Mouse (Mus musculus): ENCODE data around the gene Mical2. TPM values are rescaled to one million over a fixed set of nuclear protein-coding genes. Genes with fewer than 3 reads are reported as not detected.

Mical2 gene
- polyA plus RNA-seq, 1 experiment: 76.3 TPM

GRCm38 (mm10) chr7:112226446-112227265 lies 1.0 kb downstream of the Mical2 start:
- peak overlapping the region; percentile 79 for H3K4me3 ChIP-seq (ENCODE audit: insufficient read depth, low read length)
- TF ChIP-seq CTCF (IDR thresholded peaks at IDR 0.05; ENCODE audit: borderline replicate concordance, insufficient read depth, low read length): no peak
- TF ChIP-seq POLR2A (IDR thresholded peaks at IDR 0.05; ENCODE audit: low read depth, low read length): peak; percentile 38
- peaks cover 5% of the 10 kb centered on the region for H3K4me1 ChIP-seq (ENCODE audit: control insufficient read depth, insufficient read depth, low read length)
- H3K27ac ChIP-seq (ENCODE audit: insufficient read depth, low read length): peak overlapping the region; percentile 60

- Histone ChIP-seq H3K4me1 (ENCODE audit: control insufficient read depth, insufficient read depth, low read length) (peaks cover 5% of the 10 kb centered on the region), H3K27ac (ENCODE audit: insufficient read depth, low read length) (peak overlapping the region; percentile 60), H3K4me3 (ENCODE audit: insufficient read depth, low read length) (peak overlapping the region; percentile 79)
- TF ChIP-seq POLR2A (IDR thresholded peaks at IDR 0.05; ENCODE audit: low read depth, low read length) (no peak; the same call in 1 of the 2 replicates), CTCF (IDR thresholded peaks at IDR 0.05; ENCODE audit: borderline replicate concordance, insufficient read depth, low read length) (no peak)
These were observed 1.6 kb downstream of the Mical2 start for GRCm38 (mm10) chr7:112227266-112227562.

- TF ChIP-seq CTCF (IDR thresholded peaks at IDR 0.05; ENCODE audit: borderline replicate concordance, insufficient read depth, low read length) (no peak), POLR2A (IDR thresholded peaks at IDR 0.05; ENCODE audit: low read depth, low read length) (no peak)
- no peak overlapping the region for H3K4me3 ChIP-seq (ENCODE audit: insufficient read depth, low read length)
- peaks cover 12% of the 10 kb centered on the region for H3K4me1 ChIP-seq (ENCODE audit: control insufficient read depth, insufficient read depth, low read length)
- no peak overlapping the region for H3K27ac ChIP-seq (ENCODE audit: insufficient read depth, low read length)
These were observed 3.3 kb downstream of the Mical2 start for GRCm38 (mm10) chr7:112228827-112229498.

GRCm38 (mm10) chr7:112231731-112232130 lies 6.1 kb downstream of the Mical2 start:
- Histone ChIP-seq H3K4me3 (ENCODE audit: insufficient read depth, low read length) (no peak overlapping the region), H3K27ac (ENCODE audit: insufficient read depth, low read length) (no peak overlapping the region), H3K4me1 (ENCODE audit: control insufficient read depth, insufficient read depth, low read length) (peaks cover 17% of the 10 kb centered on the region)
- no peak for TF ChIP-seq CTCF (IDR thresholded peaks at IDR 0.05; ENCODE audit: borderline replicate concordance, insufficient read depth, low read length)

GRCm38 (mm10) chr7:112233345-112234005 lies 7.8 kb downstream of the Mical2 start:
- Histone ChIP-seq H3K27ac (ENCODE audit: insufficient read depth, low read length) (no peak overlapping the region), H3K4me3 (ENCODE audit: insufficient read depth, low read length) (no peak overlapping the region), H3K4me1 (ENCODE audit: control insufficient read depth, insufficient read depth, low read length) (peaks cover 25% of the 10 kb centered on the region)
- TF ChIP-seq CTCF (IDR thresholded peaks at IDR 0.05; ENCODE audit: borderline replicate concordance, insufficient read depth, low read length) (no peak), POLR2A (IDR thresholded peaks at IDR 0.05; ENCODE audit: low read depth, low read length) (no peak)

- Histone ChIP-seq H3K27ac (ENCODE audit: insufficient read depth, low read length) (no peak overlapping the region), H3K4me3 (ENCODE audit: insufficient read depth, low read length) (no peak overlapping the region), H3K4me1 (ENCODE audit: control insufficient read depth, insufficient read depth, low read length) (peaks cover 21% of the 10 kb centered on the region)
- TF ChIP-seq CTCF (IDR thresholded peaks at IDR 0.05; ENCODE audit: borderline replicate concordance, insufficient read depth, low read length): no peak
- TF ChIP-seq POLR2A (IDR thresholded peaks at IDR 0.05; ENCODE audit: low read depth, low read length): no peak
These were observed 8.8 kb downstream of the Mical2 start for GRCm38 (mm10) chr7:112234410-112234809.

- Histone ChIP-seq H3K4me3 (ENCODE audit: insufficient read depth, low read length) (no peak overlapping the region), H3K4me1 (ENCODE audit: control insufficient read depth, insufficient read depth, low read length) (peaks cover 21% of the 10 kb centered on the region), H3K27ac (ENCODE audit: insufficient read depth, low read length) (no peak overlapping the region)
- TF ChIP-seq POLR2A (IDR thresholded peaks at IDR 0.05; ENCODE audit: low read depth, low read length) (no peak), CTCF (IDR thresholded peaks at IDR 0.05; ENCODE audit: borderline replicate concordance, insufficient read depth, low read length) (no peak)
These were observed 9.8 kb downstream of the Mical2 start for GRCm38 (mm10) chr7:112235493-112235892.

- H3K4me1 ChIP-seq (ENCODE audit: control insufficient read depth, insufficient read depth, low read length): peaks cover 21% of the 10 kb centered on the region
- H3K4me3 ChIP-seq (ENCODE audit: insufficient read depth, low read length): no peak overlapping the region
- TF ChIP-seq POLR2A (IDR thresholded peaks at IDR 0.05; ENCODE audit: low read depth, low read length) (no peak), CTCF (IDR thresholded peaks at IDR 0.05; ENCODE audit: borderline replicate concordance, insufficient read depth, low read length) (no peak)
- no peak overlapping the region for H3K27ac ChIP-seq (ENCODE audit: insufficient read depth, low read length)
These were observed 11.6 kb downstream of the Mical2 start for GRCm38 (mm10) chr7:112237211-112237610.

GRCm38 (mm10) chr7:112237868-112238267 lies 12.2 kb downstream of the Mical2 start:
- Histone ChIP-seq H3K27ac (ENCODE audit: insufficient read depth, low read length) (no peak overlapping the region), H3K4me3 (ENCODE audit: insufficient read depth, low read length) (no peak overlapping the region), H3K4me1 (ENCODE audit: control insufficient read depth, insufficient read depth, low read length) (peaks cover 21% of the 10 kb centered on the region)
- TF ChIP-seq CTCF (IDR thresholded peaks at IDR 0.05; ENCODE audit: borderline replicate concordance, insufficient read depth, low read length) (no peak), POLR2A (IDR thresholded peaks at IDR 0.05; ENCODE audit: low read depth, low read length) (no peak)
